Mouse (Mus musculus) hindbrain, embryonic 11.5 days (tissue): ENCODE results near the gene Atg5. TPM values are rescaled to one million over a fixed set of nuclear protein-coding genes. Genes with fewer than 3 reads are reported as not detected.

Source experiments
- ATAC-seq: fragments of 200-750 bp; cut with Nextera tagmentation; 2 replicates; pipeline ENCODE4 v1.8.0; 2017; ENCODE audit warnings: mild to moderate bottlenecking, moderate TSS enrichment, moderate library complexity; ENCODE audit not compliant: low FRiP score
- DNase-seq: peaks from one replicate; pipeline ENCODE4 v3.0.0-alpha.2; 2015; ENCODE audit warnings: low spot score
- H3K27ac ChIP-seq: fragments of 300-500 bp; sonication (generic); 2 replicates; pipeline ENCODE4 v1.5.1; 2014; ENCODE audit warnings: mild to moderate bottlenecking, low read depth, low read length
- H3K27me3 ChIP-seq: fragments of 300-500 bp; sonication (generic); 2 replicates; pipeline ENCODE4 v1.6.1; 2014; ENCODE audit warnings: mild to moderate bottlenecking, low read length, moderate library complexity, mixed read lengths; ENCODE audit not compliant: control insufficient read depth, insufficient read depth
- H3K36me3 ChIP-seq: fragments of 300-500 bp; sonication (generic); 2 replicates; pipeline ENCODE4 v1.6.1; 2014; ENCODE audit warnings: mild to moderate bottlenecking, low read length, moderate library complexity, mixed read lengths; ENCODE audit not compliant: control insufficient read depth, insufficient read depth
- H3K4me1 ChIP-seq: fragments of 300-500 bp; sonication (generic); replicated peaks from 2 replicates; pipeline ENCODE4 v1.6.1; 2014; ENCODE audit warnings: low read length, mixed read lengths; ENCODE audit not compliant: control insufficient read depth, insufficient read depth
- H3K4me2 ChIP-seq: fragments of 300-500 bp; sonication (generic); replicated peaks from 2 replicates; pipeline ENCODE4 v1.6.1; 2014; ENCODE audit warnings: mild to moderate bottlenecking, low read depth, low read length
- H3K4me3 ChIP-seq: fragments of 300-500 bp; sonication (generic); 2 replicates; pipeline ENCODE4 v1.5.1; 2014; ENCODE audit warnings: low read depth, low read length
- H3K9ac ChIP-seq: fragments of 300-500 bp; sonication (generic); 2 replicates; pipeline ENCODE4 v1.6.1; 2014; ENCODE audit warnings: low read depth, low read length
- H3K9me3 ChIP-seq: fragments of 300-500 bp; sonication (generic); 2 replicates; pipeline ENCODE4 v1.6.1; 2016; ENCODE audit warnings: low read length; ENCODE audit not compliant: control insufficient read depth
- WGBS: fragments of 180-500 bp; shearing (Covaris S2); extraction: QIAGEN DNeasy Blood & Tissue Kit; methylation state at CpG from one replicate; pipeline ENCODE4 v1.1.7; 2014; 5-methylcytosine and 5-hydroxymethylcytosine counted together
- polyA plus RNA-seq: library from polyadenylated mRNA; unstranded; fragments of >200 nt; fragmentation: Nextera tagmentation; extraction: Ambion mirVana; gene quantifications from 2 replicates; pipeline ENCODE4 v1.2.1, GENCODE M21; 2014

Gene Atg5
- polyA plus RNA-seq, 1 experiment from 2014 or later: 58.7 TPM

- H3K27ac ChIP-seq: no peak overlapping the region
- DNase-seq (no peak), ATAC-seq (no peak)
- no peaks in the 10 kb centered on the region for H3K27me3 ChIP-seq
- H3K4me2 ChIP-seq: no peak overlapping the region
- no peaks in the 10 kb centered on the region for H3K9me3 ChIP-seq
- H3K9ac ChIP-seq: no peak overlapping the region
- 46% methylated on average over 6 of the region's 6 CpGs for WGBS
- H3K4me3 ChIP-seq: no peak overlapping the region
- H3K4me1 ChIP-seq: no peaks in the 10 kb centered on the region
- H3K36me3 ChIP-seq: no peaks in the 10 kb centered on the region
Measured at GRCm38 (mm10) chr10:44338571-44338970, 70.4 kb downstream of the Atg5 start.

GRCm38 (mm10) chr10:44339326-44339725 lies 71.2 kb downstream of the Atg5 start:
- H3K27ac ChIP-seq: no peak overlapping the region
- no peaks in the 10 kb centered on the region for H3K36me3 ChIP-seq
- 83% methylated on average over 5 of the region's 5 CpGs for WGBS
- no peak for ATAC-seq
- DNase-seq: no peak
- no peaks in the 10 kb centered on the region for H3K4me1 ChIP-seq
- no peak overlapping the region for H3K4me3 ChIP-seq
- H3K27me3 ChIP-seq: no peaks in the 10 kb centered on the region
- no peak overlapping the region for H3K4me2 ChIP-seq
- H3K9ac ChIP-seq: no peak overlapping the region
- H3K9me3 ChIP-seq: no peaks in the 10 kb centered on the region

DNA sequence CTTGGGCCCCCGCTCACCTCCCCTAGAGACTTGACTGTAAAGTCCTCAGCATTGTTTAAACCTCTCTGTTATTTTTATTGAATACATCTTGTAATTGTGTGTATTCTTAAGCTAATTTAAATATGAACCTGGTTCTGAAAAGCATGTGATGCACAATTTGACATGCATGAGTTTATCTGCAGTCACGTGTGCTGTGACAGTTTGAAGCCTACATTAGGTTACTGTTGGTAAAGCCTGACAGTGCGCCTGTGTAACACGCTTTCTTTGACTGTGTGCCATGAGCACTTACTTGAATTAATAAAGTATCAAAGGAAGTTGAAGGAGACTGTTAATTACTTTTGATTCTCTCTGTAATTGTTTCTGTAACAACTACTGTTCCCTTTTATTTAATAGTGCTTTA lies 72.8 kb downstream of the Atg5 start:
- no peaks in the 10 kb centered on the region for H3K27me3 ChIP-seq
- H3K9me3 ChIP-seq: no peaks in the 10 kb centered on the region
- H3K27ac ChIP-seq: no peak overlapping the region
- no peak overlapping the region for H3K9ac ChIP-seq
- no peak overlapping the region for H3K4me3 ChIP-seq
- 83% methylated on average over 4 of the region's 4 CpGs for WGBS
- DNase-seq: no peak
- no peak overlapping the region for H3K4me2 ChIP-seq
- H3K4me1 ChIP-seq: no peaks in the 10 kb centered on the region
- H3K36me3 ChIP-seq: no peaks in the 10 kb centered on the region
- no peak for ATAC-seq

- H3K9me3 ChIP-seq: no peaks in the 10 kb centered on the region
- no peak for ATAC-seq
- no peaks in the 10 kb centered on the region for H3K36me3 ChIP-seq
- no peak overlapping the region for H3K4me3 ChIP-seq
- H3K27ac ChIP-seq: no peak overlapping the region
- no peak overlapping the region for H3K4me2 ChIP-seq
- no peak overlapping the region for H3K9ac ChIP-seq
- WGBS: 94% methylated on average over 6 of the region's 6 CpGs
- H3K27me3 ChIP-seq: no peaks in the 10 kb centered on the region
- DNase-seq: no peak
- H3K4me1 ChIP-seq: no peaks in the 10 kb centered on the region
Measured at GRCm38 (mm10) chr10:44341826-44342521, 73.8 kb downstream of the Atg5 start.

- WGBS: 94% methylated on average over 3 of the region's 3 CpGs
- no peak overlapping the region for H3K27ac ChIP-seq
- no peaks in the 10 kb centered on the region for H3K9me3 ChIP-seq
- no peaks in the 10 kb centered on the region for H3K27me3 ChIP-seq
- H3K36me3 ChIP-seq: no peaks in the 10 kb centered on the region
- no peak overlapping the region for H3K4me2 ChIP-seq
- H3K4me3 ChIP-seq: no peak overlapping the region
- ATAC-seq (no peak), DNase-seq (no peak)
- no peaks in the 10 kb centered on the region for H3K4me1 ChIP-seq
- H3K9ac ChIP-seq: no peak overlapping the region
Measured at GRCm38 (mm10) chr10:44343351-44343750, 75.2 kb downstream of the Atg5 start.

GRCm38 (mm10) chr10:44347549-44348172 lies 79.5 kb downstream of the Atg5 start:
- Histone ChIP-seq H3K36me3 (no peaks in the 10 kb centered on the region), H3K4me1 (no peaks in the 10 kb centered on the region), H3K4me3 (no peak overlapping the region), H3K27ac (no peak overlapping the region), H3K9ac (no peak overlapping the region), H3K27me3 (no peaks in the 10 kb centered on the region), H3K4me2 (no peak overlapping the region), H3K9me3 (no peaks in the 10 kb centered on the region)
- DNase-seq: no peak
- ATAC-seq: no peak
- WGBS: 94% methylated on average over 10 of the region's 10 CpGs

DNA sequence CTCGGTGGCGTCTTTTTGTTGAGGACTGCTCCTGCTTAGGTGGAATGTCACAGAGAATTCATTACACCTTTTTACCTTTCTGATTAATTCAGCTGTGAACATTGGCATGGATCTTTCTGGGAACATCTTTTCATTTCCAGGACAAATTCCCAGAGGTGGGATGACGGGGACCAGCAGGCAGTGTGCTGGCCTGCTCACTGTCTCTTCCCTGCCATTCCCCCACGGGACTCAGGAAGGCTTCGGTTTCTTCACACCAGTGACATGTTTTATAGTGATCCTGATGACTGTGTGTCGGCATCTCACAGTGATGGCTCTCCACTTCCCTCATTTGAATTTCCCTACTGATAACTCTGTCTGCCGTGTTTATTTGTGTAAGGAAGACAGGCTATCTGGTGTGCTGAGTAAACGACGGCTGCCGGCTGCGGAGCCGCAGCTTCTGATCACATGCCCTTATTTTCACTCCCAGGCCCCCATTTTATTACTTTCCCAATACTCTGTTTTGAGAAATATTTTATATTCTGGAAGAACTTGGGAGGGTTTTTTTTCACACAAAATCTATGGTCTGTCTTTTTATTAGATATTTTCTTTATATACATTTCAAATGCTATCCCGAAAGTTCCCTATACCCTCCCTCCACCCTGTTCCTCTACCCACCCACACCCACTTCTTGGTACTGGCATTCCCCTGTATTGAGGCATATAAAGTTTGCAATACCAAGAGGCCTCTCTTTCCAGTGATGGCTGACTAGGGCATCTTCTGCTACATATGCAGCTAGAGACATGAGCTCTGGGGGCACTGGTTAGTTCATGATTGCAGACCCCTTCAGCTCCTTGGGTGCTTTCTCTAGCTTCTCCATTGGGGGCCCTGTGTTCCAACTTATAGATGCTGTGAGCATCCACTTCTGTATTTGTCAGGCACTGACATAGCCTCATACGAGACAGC lies 80.6 kb downstream of the Atg5 start:
- WGBS: 75% methylated on average over 14 of the region's 14 CpGs
- ATAC-seq: no peak
- no peak overlapping the region for H3K4me2 ChIP-seq

GRCm38 (mm10) chr10:44353467-44353866 lies 85.3 kb downstream of the Atg5 start:
- H3K4me1 ChIP-seq: no peaks in the 10 kb centered on the region
- WGBS: 80% methylated on average over 4 of the region's 4 CpGs
- no peak overlapping the region for H3K9ac ChIP-seq
- no peak overlapping the region for H3K27ac ChIP-seq
- no peak overlapping the region for H3K4me3 ChIP-seq
- H3K36me3 ChIP-seq: no peaks in the 10 kb centered on the region
- ATAC-seq (no peak), DNase-seq (no peak)
- no peaks in the 10 kb centered on the region for H3K9me3 ChIP-seq
- no peaks in the 10 kb centered on the region for H3K27me3 ChIP-seq
- no peak overlapping the region for H3K4me2 ChIP-seq

More for the DNA sequence above, 80.6 kb downstream of the Atg5 start:
- Histone ChIP-seq H3K4me1 (no peaks in the 10 kb centered on the region), H3K9ac (no peak overlapping the region), H3K4me3 (no peak overlapping the region), H3K9me3 (no peaks in the 10 kb centered on the region), H3K36me3 (no peaks in the 10 kb centered on the region), H3K27me3 (no peaks in the 10 kb centered on the region), H3K27ac (no peak overlapping the region)
- no peak for DNase-seq
